Mouse (Mus musculus) E14TG2a.4 (cell line): Measurements from ENCODE around the gene Lpp.

Source experiments
- CTCF ChIP-seq: conservative IDR thresholded peaks from 2 replicates; pipeline ENCODE4 v1.5.1; 2014; ENCODE audit warnings: low read length
- POU5F1 ChIP-seq: IDR thresholded peaks from 2 replicates; pipeline ENCODE4 v1.6.1; 2014; ENCODE audit warnings: low read length, borderline replicate concordance

GRCm38 (mm10) chr16:24723641-24724040 lies 330.3 kb downstream of the Lpp start:
- no peak for TF ChIP-seq CTCF
- no peak for TF ChIP-seq POU5F1
